ENCODE assay signal across 8 mouse cellular contexts in the genomic region with DNA sequence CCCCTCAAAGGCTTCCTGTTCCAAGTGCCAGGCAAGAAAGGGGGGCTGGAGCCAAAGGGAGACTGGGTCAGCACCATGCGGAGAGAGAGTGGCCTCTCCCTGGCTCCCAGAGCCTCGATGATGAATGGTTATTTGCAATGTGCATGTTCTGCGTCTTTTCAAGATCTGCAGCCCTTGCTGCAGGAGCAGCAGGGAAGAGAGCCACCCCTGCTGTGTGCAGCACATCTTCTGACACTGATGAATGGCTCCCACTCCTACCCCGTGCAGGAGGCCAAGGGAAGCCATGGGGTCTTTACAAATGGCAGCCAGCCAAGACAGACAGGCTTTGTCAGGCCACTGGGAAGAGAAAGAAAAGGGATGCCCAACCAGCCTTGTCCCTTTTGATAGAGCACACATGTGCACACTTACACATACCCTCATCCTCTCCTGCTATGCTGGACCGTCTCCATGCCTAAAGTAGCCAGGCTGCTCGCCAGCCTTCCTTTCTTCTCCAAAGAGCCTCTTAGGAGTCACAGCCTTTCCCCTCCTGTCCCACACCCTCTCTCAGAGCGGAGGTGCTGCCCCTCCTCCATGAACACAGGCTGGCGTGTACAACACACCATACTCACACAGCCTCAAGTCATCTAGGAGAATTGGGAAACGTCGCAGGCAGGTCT.
DNase-seq lines count a peak whose midpoint lies in the region; ATAC-seq and TF ChIP-seq lines count a peak whose summit lies in the region.

No protein-coding gene starts in this region.

- no peak overlapping the region for H3K4me2 ChIP-seq in lung, embryonic 15.5 days
- peak overlapping the region; percentile 44 for H3K4me2 ChIP-seq in hindbrain, embryonic 14.5 days (replicated peaks)
- peak overlapping the region; percentile 9 for H3K4me2 ChIP-seq in midbrain, embryonic 15.5 days

- H3K4me1 ChIP-seq in lung, embryonic 15.5 days, result peaks cover 50% of the 10 kb centered on the region
- peaks cover 37% of the 10 kb centered on the region for H3K4me1 ChIP-seq in embryonic fibroblast, embryonic 13.5 days (ENCODE audit: control insufficient read depth, insufficient read depth, low read length)
- peaks cover 68% of the 10 kb centered on the region for H3K4me1 ChIP-seq in hindbrain, embryonic 14.5 days (replicated peaks; ENCODE audit: control insufficient read depth, insufficient read depth, low read length)
- peaks cover 56% of the 10 kb centered on the region for H3K4me1 ChIP-seq in midbrain, embryonic 15.5 days

- TF ChIP-seq POLR2A in embryonic fibroblast, embryonic 13.5 days (IDR thresholded peaks at IDR 0.05; ENCODE audit: low read depth, low read length), result peak; percentile 41

- peak; percentile 36 for ATAC-seq in lung, embryonic 15.5 days (ENCODE audit: borderline replicate concordance, extremely low read depth, low FRiP score, low TSS enrichment)
- ATAC-seq in hindbrain, embryonic 14.5 days (ENCODE audit: low FRiP score), result peak; percentile 72
- ATAC-seq in midbrain, embryonic 15.5 days (replicated peaks), result peak; percentile 31
- ATAC-seq in frontal cortex, adult (ENCODE audit: low TSS enrichment), result no peak

- no peaks in the 10 kb centered on the region for H3K27me3 ChIP-seq in lung, embryonic 15.5 days
- H3K27me3 ChIP-seq in hindbrain, embryonic 14.5 days (ENCODE audit: control insufficient read depth, insufficient read depth, low read length), result no peaks in the 10 kb centered on the region
- H3K27me3 ChIP-seq in midbrain, embryonic 15.5 days (replicated peaks), result no peaks in the 10 kb centered on the region

- peak overlapping the region; percentile 77 for H3K27ac ChIP-seq in lung, embryonic 15.5 days
- H3K27ac ChIP-seq in embryonic fibroblast, embryonic 13.5 days (ENCODE audit: insufficient read depth, low read length), result peak overlapping the region; percentile 99
- H3K27ac ChIP-seq in hindbrain, embryonic 14.5 days, result peak overlapping the region; percentile 97
- peak overlapping the region; percentile 86 for H3K27ac ChIP-seq in midbrain, embryonic 15.5 days

- H3K4me3 ChIP-seq in lung, embryonic 15.5 days, result no peak overlapping the region
- no peak overlapping the region for H3K4me3 ChIP-seq in embryonic fibroblast, embryonic 13.5 days (ENCODE audit: insufficient read depth, low read length)
- H3K4me3 ChIP-seq in hindbrain, embryonic 14.5 days (replicated peaks; ENCODE audit: low read length), result no peak overlapping the region
- H3K4me3 ChIP-seq in midbrain, embryonic 15.5 days, result no peak overlapping the region

- no peaks in the 10 kb centered on the region for H3K36me3 ChIP-seq in lung, embryonic 15.5 days
- H3K36me3 ChIP-seq in hindbrain, embryonic 14.5 days (replicated peaks; ENCODE audit: control insufficient read depth, insufficient read depth), result no peaks in the 10 kb centered on the region
- H3K36me3 ChIP-seq in midbrain, embryonic 15.5 days (replicated peaks), result no peaks in the 10 kb centered on the region

- 22% methylated on average over 10 of the region's 10 CpGs for WGBS in lung, embryonic 15.5 days
- WGBS in hindbrain, embryonic 14.5 days, result 10% methylated on average over 10 of the region's 10 CpGs
- 19% methylated on average over 10 of the region's 10 CpGs for WGBS in midbrain, embryonic 15.5 days

- no peak for TF ChIP-seq CTCF in embryonic fibroblast, embryonic 13.5 days (IDR thresholded peaks at IDR 0.05; ENCODE audit: borderline replicate concordance, insufficient read depth, low read length)

- no peak for DNase-seq in lung, postnatal 14 days
- peak; percentile 81 for DNase-seq in hindbrain, embryonic 14.5 days (ENCODE audit: low spot score)
- DNase-seq in thymus, postnatal 25 days, result no peak
- DNase-seq in right cerebral cortex, postnatal 36 days (ENCODE audit: low spot score in 2 of 2), result no peak

- H3K9me3 ChIP-seq in lung, embryonic 15.5 days, result no peaks in the 10 kb centered on the region
- H3K9me3 ChIP-seq in hindbrain, embryonic 14.5 days (ENCODE audit: control insufficient read depth, low read length), result no peaks in the 10 kb centered on the region
- H3K9me3 ChIP-seq in midbrain, embryonic 15.5 days, result no peaks in the 10 kb centered on the region

- no peak overlapping the region for H3K9ac ChIP-seq in lung, embryonic 15.5 days
- H3K9ac ChIP-seq in hindbrain, embryonic 14.5 days, result peak overlapping the region; percentile 59
- H3K9ac ChIP-seq in midbrain, embryonic 15.5 days, result 0 out of 2 replicates have a peak overlapping the region, but pooled peaks have one; percentile 15
